Mouse (Mus musculus) bone marrow macrophage, adult 2 months (primary cell): ENCODE results near the gene Htr3b.

Source experiments
- CTCF ChIP-seq: IDR thresholded peaks from 2 replicates; pipeline ENCODE4 v1.5.1; 2012; ENCODE audit warnings: low read depth, mild to moderate bottlenecking, low read length, moderate library complexity
- POLR2A ChIP-seq: IDR thresholded peaks from 2 replicates; pipeline ENCODE4 v1.6.1; 2012; ENCODE audit warnings: mild to moderate bottlenecking, low read depth, low read length, borderline replicate concordance

GRCm38 (mm10) chr9:48999256-48999655 lies 34.5 kb upstream of the Htr3b start:
- TF ChIP-seq CTCF (no peak), POLR2A (no peak)
